Mouse (Mus musculus) left cerebral cortex, postnatal 10 days (tissue): Measurements from ENCODE around the gene Irgc1. TPM values are rescaled to one million over a fixed set of nuclear protein-coding genes. Genes with fewer than 3 reads are reported as not detected.

Experiments
- DNase-seq, 2 experiments: peaks; one replicate each; pipeline ENCODE4 v3.0.0; 2021 to 2022; ENCODE audit warnings: low spot score in 2 of 2, mixed read lengths in 1 of 2; ENCODE audit errors: extremely low spot score in 1 of 2
- intact Hi-C: fragments of 180-260 bp; cut with DNase I; formaldehyde crosslinking; loops from one replicate; pipeline ENCODE4 v1.15.1; 2025
- total RNA-seq, 2 experiments: library from RNA; stranded (reverse); gene quantifications; 2 replicates each; pipeline ENCODE4 v1.2.3; 2021

Gene Irgc1
- total RNA-seq, 2 experiments from 2014 or later, result 0.20 TPM; not detected in 1

GRCm38 (mm10) chr7:24474811-24475506 lies 22.9 kb upstream of the Irgc1 start:
- intact Hi-C loops, result loop anchor here (5.0 to 10.0 kb wide), 2 partner anchors 37 to 140 kb away; partner anchors contain the start of genes AC161166.1 and Tescl
- DNase-seq, result peak in 1 of 2 experiments; percentile 68

GRCm38 (mm10) chr7:24473913-24474529 lies 21.9 kb upstream of the Irgc1 start:
- peak in 1 of 2 experiments; percentile 77 for DNase-seq
- intact Hi-C loops, result loop anchor here (10.0 kb wide), 1 partner anchor 139 kb away; the partner anchor contains the start of gene Tescl

- intact Hi-C loops, result loop anchor here (10.0 kb wide), 1 partner anchor 138 kb away; the partner anchor contains the start of gene Tescl
- DNase-seq, result peak in 1 of 2 experiments; percentile 44
Observed at GRCm38 (mm10) chr7:24472937-24473336, 20.8 kb upstream of the Irgc1 start.

- intact Hi-C loops, result loop anchor here (10.0 kb wide), 1 partner anchor 138 kb away; the partner anchor contains the start of gene Tescl
- DNase-seq, result no peak
Observed at GRCm38 (mm10) chr7:24472442-24472841, 20.3 kb upstream of the Irgc1 start.

- intact Hi-C loops, result loop anchor here (10.0 kb wide), 1 partner anchor 136 kb away; the partner anchor contains the start of gene Tescl
- no peak for DNase-seq
Observed at GRCm38 (mm10) chr7:24470356-24470755, 18.3 kb upstream of the Irgc1 start.

- no peak for DNase-seq
- intact Hi-C loops, result no loop called here
Observed at GRCm38 (mm10) chr7:24469126-24469525, 17.0 kb upstream of the Irgc1 start.

- no peak for DNase-seq
- intact Hi-C loops, result no loop called here
Observed at GRCm38 (mm10) chr7:24467886-24468285, 15.8 kb upstream of the Irgc1 start.

GRCm38 (mm10) chr7:24466835-24467234 lies 14.7 kb upstream of the Irgc1 start:
- intact Hi-C loops, result no loop called here
- DNase-seq, result no peak

- intact Hi-C loops, result no loop called here
- DNase-seq, result no peak
Observed at GRCm38 (mm10) chr7:24462388-24463319, 10.6 kb upstream of the Irgc1 start, which contains the start of gene Plaur. Gene Plaur, plus strand, starts transcription at chr7:24462484.

- intact Hi-C loops, result no loop called here
- no peak for DNase-seq
Observed at GRCm38 (mm10) chr7:24461376-24462051, 9.4 kb upstream of the Irgc1 start.

GRCm38 (mm10) chr7:24459843-24460242 lies 7.7 kb upstream of the Irgc1 start:
- intact Hi-C loops, result loop anchor here (10.0 kb wide), 1 partner anchor 205 kb away; no protein-coding TSS in a partner anchor
- peak in 1 of 2 experiments; percentile 36 for DNase-seq

GRCm38 (mm10) chr7:24459440-24459839 lies 7.3 kb upstream of the Irgc1 start:
- DNase-seq, result no peak
- intact Hi-C loops, result loop anchor here (10.0 kb wide), 1 partner anchor 205 kb away; no protein-coding TSS in a partner anchor

GRCm38 (mm10) chr7:24457726-24458370 lies 5.8 kb upstream of the Irgc1 start:
- intact Hi-C loops, result loop anchor here (10.0 kb wide), 1 partner anchor 207 kb away; no protein-coding TSS in a partner anchor
- DNase-seq, result no peak

GRCm38 (mm10) chr7:24455726-24456125 lies 3.6 kb upstream of the Irgc1 start:
- intact Hi-C loops, result loop anchor here (10.0 kb wide), 1 partner anchor 209 kb away; no protein-coding TSS in a partner anchor

GRCm38 (mm10) chr7:24454199-24454598 lies 2.1 kb upstream of the Irgc1 start:
- intact Hi-C loops, result loop anchor here (10.0 kb wide), 1 partner anchor 211 kb away; no protein-coding TSS in a partner anchor
- DNase-seq, result no peak

More at GRCm38 (mm10) chr7:24455726-24456125, 3.6 kb upstream of the Irgc1 start:
- no peak for DNase-seq

GRCm38 (mm10) chr7:24450585-24451017 lies 1.5 kb downstream of the Irgc1 start:
- DNase-seq, result no peak
- intact Hi-C loops, result loop anchor here (10.0 kb wide), 1 partner anchor 214 kb away; no protein-coding TSS in a partner anchor

GRCm38 (mm10) chr7:24448782-24449517 lies 3.1 kb downstream of the Irgc1 start:
- intact Hi-C loops, result loop anchor here (5.0 kb wide), 1 partner anchor 48 kb away; no protein-coding TSS in a partner anchor
- no peak for DNase-seq
